9 mouse cellular contexts compared by ENCODE assay signal in the genomic region with DNA sequence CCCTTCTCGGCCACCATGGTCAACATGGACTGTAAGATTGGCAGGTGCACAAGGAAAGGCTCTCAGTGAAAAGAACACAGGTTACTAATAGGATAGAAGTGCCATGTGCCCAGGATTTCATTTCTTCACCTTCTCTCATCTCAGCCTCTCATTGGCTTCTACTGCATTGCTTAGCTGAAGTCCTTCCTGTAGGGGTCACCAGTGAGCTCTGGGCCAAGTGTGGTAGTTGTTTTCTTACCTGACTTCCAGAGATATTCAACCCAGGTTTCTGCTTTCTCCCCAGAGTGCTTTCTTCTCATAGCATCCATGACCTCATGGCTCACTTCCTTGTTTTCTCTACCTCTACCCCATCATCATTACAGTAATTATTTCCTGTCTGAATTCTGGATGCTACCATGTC.
A peak's percentile ranks its signal among the peaks of the same experiment; 100 is the strongest.
DNase-seq lines count a peak whose midpoint lies in the region; ATAC-seq and TF ChIP-seq lines count a peak whose summit lies in the region.
"Had no signal": no experiment of that assay in that cellular context is flagged by ENCODE, and none has a peak within 500 bp of the region (broad histone marks: within the 10 kb centered on the region; RNA-seq: fewer than 3 reads in every experiment).

No protein-coding gene starts in this region.

- H3K9me3 ChIP-seq in liver, postnatal 0 days (ENCODE audit: low read length) = no peaks in the 10 kb centered on the region
- H3K9me3 ChIP-seq in liver, embryonic 11.5 days (ENCODE audit: control insufficient read depth, low read length) = no peaks in the 10 kb centered on the region
- no peaks in the 10 kb centered on the region for H3K9me3 ChIP-seq in forebrain, embryonic 14.5 days (replicated peaks; ENCODE audit: control insufficient read depth, low read length)
- H3K9me3 ChIP-seq: limb, embryonic 15.5 days had no signal

- WGBS in liver, postnatal 0 days (ENCODE audit: insufficient replicate concordance) = 60% methylated on average over 1 of the region's 1 CpGs
- 75% methylated on average over 1 of the region's 1 CpGs for WGBS in liver, embryonic 11.5 days
- 79% methylated on average over 1 of the region's 1 CpGs for WGBS in forebrain, embryonic 14.5 days

- DNase-seq in adrenal gland, adult 2 months = peak; percentile 8
- no peak for DNase-seq in adrenal gland, postnatal 4 days (ENCODE audit: low spot score in 2 of 2)
- no peak for DNase-seq in liver, postnatal 0 days
- DNase-seq in liver, embryonic 11.5 days (ENCODE audit: low spot score) = no peak
- peak; percentile 74 for DNase-seq in induced T-regulatory cell, adult 2 months (ENCODE audit: low read depth)
- DNase-seq in thymus, postnatal 36 days = peak; percentile 39 to 45
- DNase-seq in forebrain, embryonic 14.5 days (ENCODE audit: low spot score) = no peak
- DNase-seq in cerebellum, postnatal 4 days (ENCODE audit: low spot score in 2 of 2) = no peak

- no peaks in the 10 kb centered on the region for H3K27me3 ChIP-seq in liver, postnatal 0 days (ENCODE audit: insufficient read depth, low read length)
- H3K27me3 ChIP-seq in liver, embryonic 11.5 days (replicated peaks; ENCODE audit: control insufficient read depth, insufficient read depth, low read length) = no peaks in the 10 kb centered on the region
- no peaks in the 10 kb centered on the region for H3K27me3 ChIP-seq in forebrain, embryonic 14.5 days (replicated peaks; ENCODE audit: control insufficient read depth, insufficient read depth, low read length)
- H3K27me3 ChIP-seq: limb, embryonic 15.5 days had no signal

- H3K4me1 ChIP-seq in liver, postnatal 0 days (ENCODE audit: insufficient read depth) = no peaks in the 10 kb centered on the region
- H3K4me1 ChIP-seq in liver, embryonic 11.5 days (replicated peaks; ENCODE audit: control insufficient read depth, insufficient read depth, low read length) = no peaks in the 10 kb centered on the region
- no peaks in the 10 kb centered on the region for H3K4me1 ChIP-seq in forebrain, embryonic 14.5 days (ENCODE audit: control insufficient read depth, insufficient read depth, low read length)
- H3K4me1 ChIP-seq: limb, embryonic 15.5 days had no signal

- H3K4me3 ChIP-seq in liver, postnatal 0 days (ENCODE audit: low read depth, low read length) = no peak overlapping the region
- H3K4me3 ChIP-seq in liver, embryonic 11.5 days (ENCODE audit: low read depth, low read length) = no peak overlapping the region
- H3K4me3 ChIP-seq in forebrain, embryonic 14.5 days (ENCODE audit: low read depth, low read length) = no peak overlapping the region
- H3K4me3 ChIP-seq: limb, embryonic 15.5 days had no signal

- no peaks in the 10 kb centered on the region for H3K36me3 ChIP-seq in liver, postnatal 0 days (replicated peaks; ENCODE audit: insufficient read depth, low read length)
- no peaks in the 10 kb centered on the region for H3K36me3 ChIP-seq in liver, embryonic 11.5 days (ENCODE audit: control insufficient read depth, insufficient read depth, low read length)
- no peaks in the 10 kb centered on the region for H3K36me3 ChIP-seq in forebrain, embryonic 14.5 days (ENCODE audit: control insufficient read depth, insufficient read depth, low read length)
- H3K36me3 ChIP-seq: limb, embryonic 15.5 days had no signal

- no peak overlapping the region for H3K27ac ChIP-seq in liver, postnatal 0 days (ENCODE audit: low read depth)
- H3K27ac ChIP-seq in liver, embryonic 11.5 days (ENCODE audit: low read depth, low read length) = no peak overlapping the region
- H3K27ac ChIP-seq in forebrain, embryonic 14.5 days (ENCODE audit: low read depth, low read length) = no peak overlapping the region
- H3K27ac ChIP-seq: limb, embryonic 15.5 days had no signal

- no peak overlapping the region for H3K4me2 ChIP-seq in liver, postnatal 0 days (ENCODE audit: low read depth, low read length)
- H3K4me2 ChIP-seq in liver, embryonic 11.5 days = no peak overlapping the region
- no peak overlapping the region for H3K4me2 ChIP-seq in forebrain, embryonic 14.5 days (ENCODE audit: low read length)
- H3K4me2 ChIP-seq: limb, embryonic 15.5 days had no signal

- TF ChIP-seq EP300 in liver, postnatal 0 days (IDR thresholded peaks at IDR 0.05; ENCODE audit: low read depth) = no peak

- ATAC-seq in liver, postnatal 0 days = no peak
- no peak for ATAC-seq in liver, embryonic 11.5 days (replicated peaks; ENCODE audit: low FRiP score)
- ATAC-seq in forebrain, embryonic 14.5 days = no peak

- TF ChIP-seq CTCF in liver, postnatal 0 days (IDR thresholded peaks at IDR 0.05; ENCODE audit: low read depth) = peak; percentile 56

- no peak overlapping the region for H3K9ac ChIP-seq in liver, postnatal 0 days (replicated peaks)
- H3K9ac ChIP-seq in liver, embryonic 11.5 days (ENCODE audit: low read depth, low read length) = no peak overlapping the region
- no peak overlapping the region for H3K9ac ChIP-seq in forebrain, embryonic 14.5 days (ENCODE audit: low read length)
- H3K9ac ChIP-seq: limb, embryonic 15.5 days had no signal

Comparison
In these comparisons a context has a peak if more than half of its experiments do, and no peak if none do; other contexts are left out.
1. DNase-seq: peak in adrenal gland, adult 2 months (single experiment), induced T-regulatory cell, adult 2 months (single experiment) and thymus, postnatal 36 days (2 of 2); none in adrenal gland, postnatal 4 days (0 of 2), liver, postnatal 0 days (single experiment), liver, embryonic 11.5 days (single experiment), forebrain, embryonic 14.5 days (single experiment) and cerebellum, postnatal 4 days (0 of 2).